Mouse (Mus musculus) natural killer cell, adult 2 months (primary cell): ENCODE measurements around the gene Gm45717.

Experiments
- DNase-seq, 2 experiments: peaks; one replicate each; pipeline ENCODE4 v3.0.0; 2022; ENCODE audit warnings: low spot score in 2 of 2

The Gm45717 gene

GRCm38 (mm10) chr7:140943356-140943755, 12.4 kb downstream of the Gm45717 start:
- no peak for DNase-seq

DNA sequence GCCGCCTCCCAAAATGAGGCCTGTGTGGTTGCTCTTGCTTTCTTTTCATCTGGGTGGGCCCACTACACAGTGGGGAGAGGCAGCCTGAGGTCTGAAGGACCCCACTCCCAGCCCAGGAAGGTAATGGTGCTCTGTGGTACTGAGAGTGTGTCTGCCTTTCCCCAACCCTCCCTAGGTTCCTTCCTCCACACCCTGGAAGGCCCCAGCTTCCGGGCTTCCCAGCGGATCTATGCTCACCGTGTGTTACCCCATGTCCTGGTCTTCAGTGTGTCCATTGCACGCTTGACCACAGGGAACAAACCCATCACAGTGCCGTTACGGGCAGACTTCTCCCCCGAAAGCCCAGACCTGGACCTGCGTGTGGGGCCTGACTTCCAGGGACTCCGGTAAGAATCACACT, 12.9 kb downstream of the Gm45717 start:
- no peak for DNase-seq

DNA sequence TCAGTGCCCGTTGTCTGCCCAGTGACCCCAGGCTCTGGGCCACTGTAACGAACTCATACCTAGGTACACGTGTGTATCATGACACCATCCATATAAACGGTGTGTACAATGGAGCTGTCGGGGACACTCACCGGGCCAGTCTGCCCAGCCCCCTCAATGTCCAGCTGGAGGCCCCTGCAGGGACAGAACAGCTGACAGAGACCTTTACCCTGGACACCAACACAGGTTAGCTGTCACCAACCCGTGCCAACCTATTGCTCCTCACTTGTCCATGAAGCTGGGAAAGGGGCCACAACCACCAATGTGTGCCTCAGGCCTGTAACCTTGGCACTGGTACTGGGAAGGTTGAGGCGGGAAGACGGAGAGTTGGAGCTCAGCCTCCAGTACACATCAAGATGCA, 13.4 kb downstream of the Gm45717 start:
- no peak for DNase-seq

DNA sequence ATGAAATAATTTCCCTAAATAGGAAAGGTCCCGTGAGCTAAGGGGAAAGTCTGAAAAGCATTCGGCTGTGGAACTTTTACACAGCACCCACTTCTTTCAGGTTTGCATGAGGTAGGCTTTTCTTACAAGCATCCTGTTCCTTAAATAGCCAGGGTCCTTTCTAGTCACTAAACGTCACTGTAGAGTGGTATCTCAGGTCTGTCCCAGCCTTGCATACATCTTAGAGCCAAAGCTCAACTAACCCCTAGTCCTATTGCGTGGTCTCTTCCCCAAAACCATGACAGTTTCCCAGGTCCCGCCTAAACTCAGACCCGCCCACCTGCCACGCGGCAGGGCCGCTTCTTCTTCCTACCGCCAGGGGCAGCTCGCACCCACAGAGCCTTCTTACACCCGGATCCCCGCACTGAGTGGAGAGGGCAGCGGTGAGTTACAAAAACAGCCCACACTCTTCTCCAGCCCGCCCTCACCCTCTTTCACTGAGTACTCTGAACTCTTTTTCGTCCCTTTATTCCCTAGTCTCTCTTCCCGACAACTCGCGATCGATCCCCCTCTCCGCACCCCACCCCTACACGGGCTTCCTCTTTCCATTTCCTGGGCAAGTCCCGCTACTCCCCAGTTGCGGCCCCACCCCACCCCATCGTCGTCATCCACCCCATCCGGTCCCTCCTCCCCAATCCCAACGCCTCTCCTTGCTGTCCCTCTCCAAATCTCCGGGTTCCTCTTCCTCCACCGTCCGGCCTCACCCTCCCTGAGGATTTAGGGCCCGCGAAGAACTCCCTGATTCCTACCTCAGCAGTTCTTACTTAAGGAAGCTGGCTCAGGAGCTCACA, 14.3 kb downstream of the Gm45717 start, which contains the start of gene Pgghg:
Gene Pgghg, plus strand, starts transcription at position 170 of the 830 bp plus-strand sequence.
- DNase-seq, result peak; percentile 69 to 76

DNA sequence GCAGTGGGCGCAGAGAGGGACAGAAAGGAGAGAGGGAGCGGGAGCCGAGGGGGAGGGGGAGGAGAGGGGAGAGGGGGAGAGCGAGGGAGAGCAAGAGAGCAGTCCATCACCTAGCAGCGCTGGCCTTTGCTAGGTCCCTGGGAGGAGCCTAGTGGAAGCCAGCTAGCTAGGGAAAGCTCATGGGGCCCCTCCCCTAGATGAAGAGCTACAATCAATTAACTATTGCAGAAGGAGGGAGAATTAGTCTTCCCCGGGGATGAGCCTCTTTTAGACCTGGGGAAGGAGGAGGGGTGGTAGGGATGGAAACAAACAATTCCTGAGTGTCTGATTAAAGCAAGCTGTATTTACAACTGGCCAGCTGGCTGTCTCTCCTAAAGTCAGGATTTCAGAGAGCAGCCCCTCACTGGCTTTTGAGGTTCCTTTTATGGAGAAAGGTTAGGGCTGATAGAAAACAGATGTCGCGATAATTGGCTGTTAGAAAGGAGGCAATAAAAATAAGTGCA, 16.0 kb downstream of the Gm45717 start:
- DNase-seq, result no peak

DNA sequence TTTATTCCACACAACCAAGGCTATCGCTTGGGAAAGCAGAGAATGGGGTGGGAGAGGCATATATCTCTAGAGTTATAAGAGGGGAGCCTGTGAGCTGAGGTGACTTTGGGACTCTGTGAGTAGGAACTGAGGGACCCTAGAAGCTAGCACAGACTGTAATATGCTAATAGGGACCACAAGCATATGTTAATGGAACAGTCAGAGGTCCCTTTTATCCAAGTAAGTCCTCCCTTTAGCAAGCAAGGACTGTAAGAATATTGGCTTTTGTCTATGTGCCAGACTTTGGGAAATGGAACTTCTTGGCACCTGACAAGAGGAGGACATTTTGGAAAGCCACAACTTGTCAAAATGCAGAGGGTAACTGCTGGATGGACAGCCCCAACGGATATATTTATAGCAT, 16.8 kb downstream of the Gm45717 start:
- no peak for DNase-seq

GRCm38 (mm10) chr7:140938436-140938835, 17.3 kb downstream of the Gm45717 start:
- DNase-seq, result no peak

DNA sequence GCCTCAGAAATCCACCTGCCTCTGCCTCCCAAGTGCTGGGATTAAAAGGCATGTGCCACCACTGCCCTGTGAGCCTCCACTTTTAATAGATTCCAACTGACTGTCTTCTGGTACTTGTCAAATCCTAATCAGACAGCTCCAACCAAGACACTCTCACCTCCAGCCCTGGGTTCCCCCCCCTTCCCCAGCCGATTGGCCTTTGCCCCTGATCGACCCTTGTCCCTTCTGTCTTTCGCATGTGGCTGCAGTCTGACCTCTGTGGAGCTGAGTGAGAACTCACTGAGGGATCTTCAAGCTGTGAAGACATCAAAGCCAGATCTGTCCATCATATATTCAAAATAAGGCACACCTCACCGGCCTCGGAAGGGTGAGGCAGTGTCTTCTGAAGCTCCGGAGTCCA, 28.6 kb downstream of the Gm45717 start:
- no peak for DNase-seq

GRCm38 (mm10) chr7:140923070-140923775, 32.5 kb downstream of the Gm45717 start:
- no peak for DNase-seq

- no peak for DNase-seq
Observed at GRCm38 (mm10) chr7:140922398-140923069, 33.2 kb downstream of the Gm45717 start.

DNA sequence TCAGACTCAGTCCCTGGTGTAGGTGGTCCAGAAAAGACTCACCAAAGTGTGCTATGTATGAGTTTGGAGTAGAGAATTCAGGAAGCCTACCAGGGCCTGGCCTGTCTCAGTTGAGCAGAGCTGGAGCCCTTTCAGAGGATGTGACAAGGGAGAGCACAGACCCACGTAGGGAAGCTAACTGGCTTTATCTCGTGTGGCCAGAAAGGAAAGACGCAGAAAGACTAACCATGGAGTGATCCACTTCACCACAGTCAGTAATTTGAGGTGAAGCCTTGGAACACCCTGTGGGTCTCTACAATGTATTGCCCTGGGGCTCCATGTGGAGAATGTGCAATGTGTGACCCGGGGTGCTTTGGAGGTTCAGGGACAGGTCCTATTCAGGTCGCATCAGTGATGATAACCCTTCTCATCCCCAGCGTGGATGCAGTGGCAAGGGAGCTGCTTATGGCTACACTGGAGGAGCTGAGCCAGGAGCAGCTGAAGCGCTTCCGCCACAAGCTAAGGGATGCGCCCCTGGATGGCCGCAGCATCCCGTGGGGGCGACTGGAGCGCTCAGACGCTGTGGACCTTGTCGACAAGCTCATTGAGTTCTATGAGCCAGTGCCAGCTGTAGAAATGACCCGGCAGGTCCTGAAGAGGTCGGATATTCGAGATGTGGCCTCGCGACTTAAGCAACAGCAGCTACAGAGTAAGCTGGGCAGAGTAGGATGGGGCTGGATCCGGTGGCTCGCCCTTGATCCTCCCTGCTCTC, 34.3 kb downstream of the Gm45717 start:
- DNase-seq, result no peak

- DNase-seq, result no peak
Observed at GRCm38 (mm10) chr7:140920418-140921029, 35.2 kb downstream of the Gm45717 start, which contains the start of gene Nlrp6. Gene Nlrp6 (plus strand): TSS chr7:140920902.

- no peak for DNase-seq
Observed at GRCm38 (mm10) chr7:140919911-140920310, 35.8 kb downstream of the Gm45717 start.

DNA sequence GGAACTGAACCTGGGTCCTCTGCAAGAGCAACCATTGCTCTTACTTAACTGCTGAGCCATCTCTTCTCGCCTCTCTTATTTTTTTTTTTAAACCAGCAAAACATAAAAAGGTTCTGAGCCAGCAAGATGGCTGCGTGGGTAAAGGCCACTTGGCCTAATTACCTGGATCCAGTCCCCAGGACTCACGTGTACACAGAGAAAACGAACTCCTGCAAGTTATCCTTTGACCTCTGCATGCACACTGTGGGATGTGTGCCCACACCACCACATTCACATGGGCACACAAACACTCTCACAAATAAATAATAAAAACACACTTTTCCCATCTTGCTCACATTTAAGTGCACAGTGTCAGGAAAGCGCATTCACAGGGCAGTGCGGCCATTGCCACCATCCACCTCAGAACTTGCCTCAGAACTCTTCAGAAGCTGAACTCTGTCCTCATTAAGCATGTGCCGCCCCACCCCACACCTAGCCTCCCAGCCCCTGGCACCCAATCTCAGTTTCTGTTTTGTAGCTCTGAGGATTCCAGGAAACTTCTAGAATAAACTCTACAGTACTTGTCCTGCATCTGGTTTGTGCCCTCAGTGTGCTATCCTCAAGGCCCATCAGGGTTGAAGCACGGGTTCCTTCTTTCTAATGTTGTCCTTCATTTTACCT, 41.6 kb downstream of the Gm45717 start:
- no peak for DNase-seq

- no peak for DNase-seq
Observed at GRCm38 (mm10) chr7:140912846-140913482, 42.8 kb downstream of the Gm45717 start.

DNA sequence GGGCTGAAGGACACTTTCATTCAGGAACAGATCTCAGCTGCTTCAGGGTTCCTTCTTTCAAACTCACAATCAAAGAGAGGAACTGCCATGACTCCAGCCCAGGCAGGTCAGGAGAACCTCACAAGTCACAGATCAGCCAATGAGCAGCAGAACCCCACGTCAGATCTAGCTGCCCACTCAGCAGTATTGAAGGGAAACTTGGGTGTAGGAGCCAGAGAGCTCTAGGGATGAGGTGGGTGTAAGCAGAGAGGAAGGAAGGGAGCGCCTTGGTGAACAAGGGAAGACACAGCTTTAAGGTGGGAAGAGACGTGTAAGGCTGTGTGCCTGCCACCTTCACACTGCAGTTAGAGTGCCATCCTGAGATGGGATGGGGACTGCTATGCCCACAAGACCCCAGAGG, 43.4 kb downstream of the Gm45717 start:
- DNase-seq, result no peak

DNA sequence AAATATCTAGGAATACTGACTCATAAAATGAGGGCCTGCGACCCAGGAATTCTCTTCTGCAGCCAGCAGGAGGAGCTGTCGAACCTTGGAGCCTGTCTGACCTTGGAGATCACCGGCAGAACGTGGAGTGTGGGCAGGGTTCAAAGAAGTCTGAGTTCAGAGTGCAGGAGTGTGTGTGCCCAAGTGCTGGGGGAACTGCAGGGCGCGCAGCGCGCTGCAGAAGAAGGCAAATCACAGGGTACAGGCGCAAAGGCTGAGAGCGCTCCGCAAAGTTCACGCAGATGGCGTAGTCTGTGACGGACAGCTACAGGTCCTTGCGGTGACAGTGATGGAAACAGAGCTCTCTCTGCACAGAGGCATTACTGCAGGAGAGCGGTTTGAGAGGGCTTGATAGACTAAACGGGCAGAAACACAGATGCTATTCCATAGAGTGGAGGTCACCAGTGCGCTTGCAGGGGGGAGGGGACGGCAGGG, 47.1 kb downstream of the Gm45717 start:
- peak; percentile 35 to 63 for DNase-seq

- no peak for DNase-seq
Observed at GRCm38 (mm10) chr7:140908181-140908580, 47.6 kb downstream of the Gm45717 start.

DNA sequence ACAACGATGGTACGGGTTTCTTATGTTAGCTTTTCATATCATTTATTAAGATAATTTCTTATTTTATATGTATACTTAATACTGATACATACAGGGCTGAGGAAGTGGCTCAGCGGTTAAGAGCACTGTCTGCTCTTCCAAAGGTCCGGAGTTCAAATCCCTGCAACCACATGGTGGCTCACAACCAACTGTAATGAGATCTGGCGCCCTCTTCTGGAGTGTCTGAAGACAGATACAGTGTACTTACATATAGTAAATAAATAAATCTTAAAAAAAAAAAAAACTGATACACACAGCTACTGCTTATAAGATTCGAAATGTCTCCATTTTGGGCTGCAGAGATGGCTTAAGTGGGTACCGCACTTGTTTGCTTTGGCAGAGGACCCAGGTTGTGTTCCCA, 48.0 kb downstream of the Gm45717 start:
- DNase-seq, result no peak

DNA sequence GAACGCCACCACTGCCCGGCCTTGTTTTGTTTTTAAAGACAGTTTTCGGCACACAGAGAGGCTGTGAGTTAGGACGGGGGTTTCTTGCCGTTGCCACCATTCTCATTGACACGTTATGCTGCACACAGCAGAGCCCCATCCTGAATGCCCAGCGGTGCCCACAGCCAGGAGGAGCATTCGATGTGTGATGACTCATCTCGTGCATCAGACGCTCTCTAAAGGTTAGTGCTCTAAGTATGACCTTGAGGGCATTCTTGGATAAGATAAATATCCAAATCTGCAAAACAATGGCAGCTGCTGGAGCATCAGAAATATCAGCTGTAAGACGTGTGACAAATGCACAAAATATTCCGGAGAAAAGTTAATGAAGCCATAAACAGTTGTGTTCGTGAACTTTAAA, 48.6 kb downstream of the Gm45717 start:
- no peak for DNase-seq
